Mouse (Mus musculus): Measurements from ENCODE around the gene Bcl2l15.

DNA sequence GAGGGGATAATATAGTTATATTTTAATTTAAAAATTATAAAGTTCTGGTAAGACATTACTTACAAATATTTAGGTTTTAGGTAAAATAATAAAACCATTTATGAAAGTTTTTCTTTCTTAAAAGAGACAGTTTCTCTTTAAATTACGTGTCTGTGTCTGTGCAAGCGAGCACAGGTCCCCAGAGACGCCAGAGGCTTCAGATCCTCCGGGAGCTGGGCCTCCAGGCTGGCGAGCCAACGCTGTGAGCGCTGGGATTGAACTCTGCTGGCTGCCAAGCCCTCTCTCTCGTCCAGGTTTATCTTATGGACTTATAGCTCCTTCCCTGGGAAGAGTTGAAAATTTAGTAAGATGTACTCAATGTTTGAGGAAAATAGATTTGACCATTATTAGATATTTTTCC, 21.4 kb downstream of the Bcl2l15 start:
- TF ChIP-seq EP300 (optimal IDR thresholded peaks at IDR 0.05) = no peak
- TF ChIP-seq CTCF (IDR thresholded peaks at IDR 0.05; ENCODE audit: low read depth) = no peak

Data from stomach, postnatal 0 days (tissue).